Mouse (Mus musculus) liver, adult 2 months (tissue): Measurements from ENCODE around the gene Gls. TPM values are rescaled to one million over a fixed set of nuclear protein-coding genes. Genes with fewer than 3 reads are reported as not detected.

ENCODE experiments used
- DNase-seq: peaks from one replicate; pipeline ENCODE4 v3.0.0-alpha.2; 2011; ENCODE audit warnings: low read depth, low spot score; ENCODE audit errors: extremely low read depth
- H3K27ac ChIP-seq: fragments of 200-500 bp; replicated peaks from 2 replicates; pipeline ENCODE4 v1.5.1; 2012; ENCODE audit warnings: low read depth, mild to moderate bottlenecking, control low read depth, inconsistent platforms, low read length; ENCODE audit not compliant: insufficient read depth
- H3K27me3 ChIP-seq: fragments of 200-500 bp; 2 replicates; pipeline ENCODE4 v1.6.1; 2012; ENCODE audit warnings: mild to moderate bottlenecking, moderate library complexity, low read length, inconsistent platforms; ENCODE audit not compliant: control insufficient read depth, insufficient read depth
- H3K36me3 ChIP-seq: fragments of 200-500 bp; 2 replicates; pipeline ENCODE4 v1.6.1; 2012; ENCODE audit warnings: low read length, inconsistent platforms; ENCODE audit not compliant: control insufficient read depth, insufficient read depth
- H3K4me1 ChIP-seq: fragments of 200-500 bp; 2 replicates; pipeline ENCODE4 v1.6.1; 2011; ENCODE audit warnings: low read length; ENCODE audit not compliant: control insufficient read depth, insufficient read depth
- H3K4me3 ChIP-seq: fragments of 200-500 bp; 2 replicates; pipeline ENCODE4 v1.5.1; 2011; ENCODE audit warnings: low read depth, mild to moderate bottlenecking, control low read depth, low read length, moderate library complexity; ENCODE audit not compliant: insufficient read depth
- H3K79me2 ChIP-seq: fragments of 200-500 bp; 2 replicates; pipeline ENCODE4 v1.6.1; 2012; ENCODE audit warnings: inconsistent platforms, mild to moderate bottlenecking, low read length, moderate library complexity; ENCODE audit not compliant: control insufficient read depth, insufficient read depth
- H3K9ac ChIP-seq: fragments of 200-500 bp; 2 replicates; pipeline ENCODE4 v1.6.1; 2012; ENCODE audit warnings: low read depth, mild to moderate bottlenecking, control low read depth, inconsistent platforms, low read length
- CTCF ChIP-seq: fragments of 200-500 bp; IDR thresholded peaks from 2 replicates; pipeline ENCODE4 v1.5.1; 2011; ENCODE audit warnings: low read depth, low read length, control low read depth
- POLR2A ChIP-seq: fragments of 200-500 bp; IDR thresholded peaks from 2 replicates; pipeline ENCODE4 v1.6.1; 2011; ENCODE audit warnings: low read length, control low read depth; ENCODE audit not compliant: insufficient read depth; ENCODE audit errors: extremely low read depth
- WGBS: fragments of 180-500 bp; shearing (Covaris S2); methylation state at CpG from one replicate; pipeline ENCODE4 v1.1.7; 2018; 5-methylcytosine and 5-hydroxymethylcytosine counted together
- polyA plus RNA-seq: library from polyadenylated mRNA; depleted of rRNA; stranded (reverse); fragments of >200 nt; gene quantifications from 2 replicates; pipeline ENCODE4 v1.2.3, GENCODE M21; 2012; rRNA removed
- total RNA-seq: library from RNA; depleted of rRNA; stranded (reverse); fragments of >200 nt; gene quantifications from 2 replicates; pipeline ENCODE4 v1.2.3, GENCODE M21; 2014; rRNA removed

Gene Gls
- 10.5 and 20.8 TPM in 2 replicates for total RNA-seq
- polyA plus RNA-seq: 1.0 and 1.2 TPM in 2 replicates

DNA sequence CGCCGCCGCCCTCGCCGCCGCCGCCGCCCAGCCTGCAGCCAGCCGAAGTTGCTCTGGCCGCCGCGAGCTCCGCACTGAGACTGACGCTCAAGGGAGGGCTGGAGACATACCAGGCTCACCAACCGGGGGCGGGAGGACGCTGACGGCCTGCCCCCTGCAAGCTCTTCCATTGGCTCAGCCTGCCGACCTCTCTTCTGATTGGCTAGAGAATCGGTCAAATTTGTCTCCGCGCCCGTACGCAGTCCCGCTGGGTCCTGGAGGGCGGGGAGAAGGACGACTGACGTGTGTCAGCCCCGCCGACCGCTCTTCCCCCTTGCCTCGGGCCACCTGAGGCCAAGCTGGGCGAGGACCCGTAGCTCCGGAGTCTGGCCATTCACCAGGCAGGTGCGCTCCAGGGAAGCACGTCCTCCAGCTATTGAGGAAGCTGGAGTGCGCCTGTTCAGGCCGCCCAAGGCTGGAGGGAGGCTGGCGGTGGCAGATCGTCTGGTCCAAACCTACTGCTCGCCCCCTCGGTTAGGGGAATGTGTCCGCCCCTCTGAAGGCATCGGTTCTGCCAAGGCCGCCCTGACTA, at the start of gene Gls:
TSS of gene Gls (minus strand) at position 90 of the 571 bp plus-strand sequence.
- WGBS: under 1% methylated on average over 43 of the region's 46 CpGs
- H3K27ac ChIP-seq: peak within 1 kb of the TSS; percentile 24
- H3K36me3 ChIP-seq: no peaks in the 10 kb centered on the region
- peak within 1 kb of the TSS; percentile 92 for H3K9ac ChIP-seq
- TF ChIP-seq CTCF: no peak
- TF ChIP-seq POLR2A: peak; percentile 97
- H3K79me2 ChIP-seq: no peaks in the 10 kb centered on the region
- H3K4me3 ChIP-seq: peak within 1 kb of the TSS; percentile 97
- peak; percentile 91 for DNase-seq
- 0 out of 2 replicates have a peak, but pooled peaks cover 4% of the 10 kb centered on the region for H3K4me1 ChIP-seq
- peaks cover 5% of the 10 kb centered on the region; the same call in 1 of the 2 replicates for H3K27me3 ChIP-seq

DNA sequence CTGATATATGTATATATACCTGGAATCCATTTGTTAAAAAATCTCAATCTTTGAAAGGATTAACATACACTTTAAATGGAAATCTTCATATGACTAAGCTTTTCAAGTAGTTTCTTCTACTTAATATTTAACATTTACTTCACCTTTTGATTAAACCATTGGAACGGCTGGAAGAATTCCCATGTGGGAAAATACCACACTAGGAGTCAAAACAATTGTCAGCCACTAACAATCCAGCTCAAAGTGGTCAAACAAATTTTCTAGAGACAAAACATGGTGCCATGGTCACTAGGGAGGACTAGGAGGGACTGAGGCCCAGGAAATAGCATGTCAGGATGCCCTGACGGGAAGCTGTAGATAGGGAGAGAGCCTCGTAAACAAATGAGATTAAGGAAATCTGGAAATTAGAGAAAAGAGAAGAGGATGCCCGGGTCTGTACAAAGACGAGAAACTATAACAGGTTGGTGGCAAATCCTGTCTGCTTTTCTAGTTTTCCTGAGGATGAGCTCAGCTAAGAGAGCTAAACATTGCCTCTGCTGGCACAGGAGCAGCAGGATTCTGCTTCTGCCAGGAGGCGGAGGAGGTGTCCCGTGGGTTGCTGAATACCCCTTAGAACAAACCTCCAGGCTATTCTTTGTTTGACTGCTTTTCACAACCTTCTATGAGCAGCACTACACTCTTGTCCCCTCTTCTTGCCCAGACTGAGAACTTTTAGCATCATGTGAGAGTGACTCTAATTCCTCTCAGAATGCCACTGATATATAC, 47.0 kb upstream of the Gls start:
- no peak for DNase-seq
- no peak overlapping the region for H3K4me3 ChIP-seq
- 65% methylated on average over 7 of the region's 7 CpGs for WGBS
- TF ChIP-seq CTCF (no peak), POLR2A (no peak)
- H3K27ac ChIP-seq: no peak overlapping the region
- H3K36me3 ChIP-seq: no peaks in the 10 kb centered on the region
- H3K4me1 ChIP-seq: no peaks in the 10 kb centered on the region
- H3K9ac ChIP-seq: no peak overlapping the region
- no peaks in the 10 kb centered on the region for H3K27me3 ChIP-seq
- no peaks in the 10 kb centered on the region for H3K79me2 ChIP-seq

- Histone ChIP-seq H3K4me1 (no peaks in the 10 kb centered on the region), H3K9ac (no peak overlapping the region), H3K4me3 (no peak overlapping the region), H3K27ac (no peak overlapping the region), H3K79me2 (no peaks in the 10 kb centered on the region), H3K36me3 (no peaks in the 10 kb centered on the region), H3K27me3 (no peaks in the 10 kb centered on the region)
- TF ChIP-seq CTCF (no peak), POLR2A (no peak)
- WGBS: 68% methylated on average over 3 of the region's 3 CpGs
- DNase-seq: no peak
These were observed 46.3 kb upstream of the Gls start for GRCm38 (mm10) chr1:52279331-52279730.

- Histone ChIP-seq H3K4me1 (no peaks in the 10 kb centered on the region), H3K36me3 (no peaks in the 10 kb centered on the region), H3K9ac (no peak overlapping the region), H3K4me3 (no peak overlapping the region), H3K27me3 (no peaks in the 10 kb centered on the region), H3K79me2 (no peaks in the 10 kb centered on the region), H3K27ac (no peak overlapping the region)
- DNase-seq: no peak
- WGBS: 71% methylated on average over 6 of the region's 6 CpGs
- no peak for TF ChIP-seq POLR2A
- TF ChIP-seq CTCF: no peak
These were observed 45.0 kb upstream of the Gls start for GRCm38 (mm10) chr1:52278073-52278472.

DNA sequence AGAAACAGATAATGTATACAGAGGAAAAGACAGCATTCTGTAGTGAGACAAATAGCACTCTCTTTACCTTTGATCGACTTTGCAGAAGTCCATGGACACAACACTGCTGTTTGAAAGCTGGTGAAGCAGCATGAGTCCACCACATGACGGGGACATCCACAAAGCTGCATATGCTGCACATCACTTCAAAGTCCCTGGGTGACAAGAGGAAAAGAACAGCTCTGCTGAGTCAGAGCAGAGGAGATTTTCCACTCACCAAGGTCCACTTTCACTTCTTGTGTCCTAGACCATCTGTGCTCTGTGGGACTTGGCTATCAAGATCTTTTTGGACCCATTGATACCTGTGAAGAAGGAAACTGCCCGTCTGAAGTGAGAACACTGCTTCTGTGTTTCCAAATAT, 41.2 kb upstream of the Gls start:
- no peak for DNase-seq
- 77% methylated on average over 3 of the region's 3 CpGs for WGBS
- H3K9ac ChIP-seq: no peak overlapping the region

DNA sequence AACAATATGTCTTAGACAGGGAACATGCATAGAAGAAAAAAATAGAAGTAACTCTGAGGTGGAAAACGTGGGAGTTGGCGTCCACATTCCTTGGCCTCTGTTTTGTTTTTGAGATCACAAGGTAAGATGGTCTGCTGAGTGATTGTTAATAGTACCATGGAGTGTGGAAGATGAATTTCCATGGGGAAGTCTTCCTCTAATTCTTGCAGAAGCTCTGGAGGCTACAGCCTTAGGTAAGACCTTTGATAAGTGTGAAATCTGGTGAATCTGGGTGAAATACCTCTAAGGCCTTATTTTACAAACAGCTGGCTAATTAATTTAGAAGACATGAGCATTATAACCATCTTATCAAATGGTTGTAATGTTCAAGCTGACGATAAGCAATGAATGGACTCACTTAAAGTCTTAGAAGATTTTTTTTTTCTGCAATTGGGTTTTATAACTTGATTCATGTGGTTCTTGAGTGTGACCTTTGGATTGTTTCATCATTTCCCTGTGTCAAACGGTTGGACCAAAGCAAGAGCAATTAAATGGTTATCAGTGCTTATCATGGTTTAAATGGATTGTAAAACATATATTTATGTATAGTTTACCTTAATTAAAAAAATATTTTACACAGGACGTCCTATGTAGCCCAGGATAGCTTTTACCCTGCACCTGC, 39.1 kb upstream of the Gls start:
- DNase-seq: peak; percentile 17
- Histone ChIP-seq H3K9ac (no peak overlapping the region), H3K79me2 (no peaks in the 10 kb centered on the region), H3K4me1 (no peaks in the 10 kb centered on the region), H3K4me3 (no peak overlapping the region), H3K27ac (no peak overlapping the region), H3K36me3 (no peaks in the 10 kb centered on the region), H3K27me3 (no peaks in the 10 kb centered on the region)
- WGBS: 63% methylated on average over 5 of the region's 5 CpGs
- TF ChIP-seq POLR2A (no peak), CTCF (no peak)

More for the DNA sequence above, 41.2 kb upstream of the Gls start:
- Histone ChIP-seq H3K27ac (no peak overlapping the region), H3K79me2 (no peaks in the 10 kb centered on the region), H3K4me1 (no peaks in the 10 kb centered on the region), H3K27me3 (no peaks in the 10 kb centered on the region), H3K4me3 (no peak overlapping the region), H3K36me3 (no peaks in the 10 kb centered on the region)
- TF ChIP-seq POLR2A (no peak), CTCF (no peak)
